Mouse (Mus musculus) lung, embryonic 15.5 days (tissue): ENCODE results near the gene Lbh. TPM values are rescaled to one million over a fixed set of nuclear protein-coding genes. Genes with fewer than 3 reads are reported as not detected.
A peak's percentile ranks its signal among the peaks of the same experiment; 100 is the strongest.

Experiments
- ATAC-seq: fragments of 200-750 bp; cut with Nextera tagmentation; 2 replicates; pipeline ENCODE4 v1.8.0; 2017; ENCODE audit warnings: moderate number of reproducible peaks, borderline replicate concordance; ENCODE audit not compliant: low FRiP score, low TSS enrichment; ENCODE audit errors: extremely low read depth
- H3K27ac ChIP-seq: fragments of 300-500 bp; sonication (generic); 2 replicates; pipeline ENCODE4 v1.5.1; 2015; ENCODE audit warnings: moderate library complexity, mild to moderate bottlenecking, inconsistent platforms
- H3K27me3 ChIP-seq: fragments of 300-500 bp; sonication (generic); 2 replicates; pipeline ENCODE4 v1.6.1; 2015; ENCODE audit warnings: inconsistent platforms
- H3K36me3 ChIP-seq: fragments of 300-500 bp; sonication (generic); 2 replicates; pipeline ENCODE4 v1.6.1; 2015; ENCODE audit warnings: inconsistent platforms
- H3K4me1 ChIP-seq: fragments of 300-500 bp; sonication (generic); 2 replicates; pipeline ENCODE4 v1.6.1; 2015; ENCODE audit warnings: inconsistent platforms
- H3K4me2 ChIP-seq: fragments of 300-500 bp; sonication (generic); 2 replicates; pipeline ENCODE4 v1.6.1; 2015; ENCODE audit warnings: inconsistent platforms, mild to moderate bottlenecking, moderate library complexity
- H3K4me3 ChIP-seq: fragments of 300-500 bp; sonication (generic); 2 replicates; pipeline ENCODE4 v1.5.1; 2015; ENCODE audit warnings: mild to moderate bottlenecking, inconsistent platforms
- H3K9ac ChIP-seq: fragments of 300-500 bp; sonication (generic); 2 replicates; pipeline ENCODE4 v1.6.1; 2015; ENCODE audit warnings: inconsistent platforms
- H3K9me3 ChIP-seq: fragments of 300-500 bp; sonication (generic); 2 replicates; pipeline ENCODE4 v1.6.1; 2016; ENCODE audit warnings: inconsistent platforms
- WGBS: fragments of 180-500 bp; shearing (Covaris S2); methylation state at CpG from one replicate; pipeline ENCODE4 v1.1.7; 2015; 5-methylcytosine and 5-hydroxymethylcytosine counted together
- polyA plus RNA-seq: library from polyadenylated mRNA; unstranded; fragments of >200 nt; fragmentation: Nextera tagmentation; extraction: Ambion mirVana; gene quantifications from 2 replicates; pipeline ENCODE4 v1.2.1, GENCODE M21; 2015

The Lbh gene
- polyA plus RNA-seq, 1 experiment from 2014 or later = 9.0 TPM

DNA sequence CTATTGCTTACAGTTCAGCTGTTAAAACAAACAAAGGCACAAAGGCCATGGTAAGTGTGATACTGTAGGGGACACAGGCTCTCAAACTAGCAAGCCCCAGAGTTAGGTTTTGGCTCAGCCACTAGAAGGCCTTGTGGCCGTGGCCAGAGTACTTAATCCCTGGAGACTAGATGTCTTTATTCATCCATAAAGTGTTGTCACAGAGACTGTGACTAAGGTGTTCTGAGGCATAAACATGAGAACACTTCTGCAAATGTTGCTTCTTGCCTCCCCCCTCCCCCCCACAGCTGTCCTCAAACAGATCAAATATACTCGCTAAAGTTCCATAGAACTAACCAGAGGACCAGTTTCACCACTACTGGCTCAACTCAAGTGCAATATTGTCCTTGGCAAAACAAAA lies 4.0 kb upstream of the Lbh start:
- WGBS = 59% methylated on average over 2 of the region's 2 CpGs
- no peak for ATAC-seq
- H3K4me3 ChIP-seq = no peak overlapping the region

DNA sequence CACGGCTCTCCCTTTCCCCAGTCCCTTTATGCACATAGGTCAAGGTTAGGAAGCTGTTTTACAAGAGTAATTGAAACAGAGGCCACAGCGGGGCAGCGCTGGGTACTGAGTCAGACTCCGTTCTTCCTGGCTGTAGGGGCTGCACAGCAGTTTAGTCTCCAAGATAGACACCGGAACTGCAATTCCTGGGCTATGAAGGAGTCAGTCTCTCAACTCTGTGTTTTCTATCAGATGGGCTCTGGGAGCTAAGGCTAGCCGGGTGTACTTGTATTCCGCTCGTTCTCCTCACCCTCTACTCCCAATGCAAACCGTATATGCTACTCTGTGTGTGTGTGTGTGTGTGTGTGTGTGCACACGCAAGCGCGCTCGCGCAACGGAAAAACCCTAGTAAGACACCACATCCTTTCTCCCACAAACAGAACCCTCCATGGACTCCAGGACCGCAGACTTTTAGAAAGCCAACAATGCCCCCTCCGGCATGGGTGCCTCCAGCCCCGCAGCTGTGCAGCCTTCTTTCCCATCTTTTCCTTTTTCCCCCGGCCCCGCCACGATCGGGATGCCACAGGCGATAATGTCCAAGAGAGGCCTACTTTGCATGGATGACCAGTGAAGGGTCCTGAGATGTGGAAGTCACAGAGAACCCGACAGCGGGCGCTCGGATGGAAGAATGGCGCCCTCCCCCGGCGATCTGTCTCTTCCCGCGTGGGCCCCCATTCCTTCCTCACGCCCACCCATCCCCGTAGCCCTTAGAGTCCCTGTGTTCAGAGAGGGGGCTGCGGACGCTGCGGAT lies 669 bp upstream of the Lbh start:
- peak overlapping the region; percentile 72 for H3K9ac ChIP-seq
- 1% methylated on average over 37 of the region's 37 CpGs for WGBS
- H3K4me3 ChIP-seq = peak overlapping the region; percentile 63
- no peaks in the 10 kb centered on the region for H3K27me3 ChIP-seq
- H3K4me1 ChIP-seq = peaks cover 24% of the 10 kb centered on the region
- H3K27ac ChIP-seq = peak overlapping the region; percentile 84
- peak overlapping the region; percentile 96 for H3K4me2 ChIP-seq
- ATAC-seq = peak; percentile 47; the same call in 1 of the 2 replicates
- no peaks in the 10 kb centered on the region for H3K9me3 ChIP-seq
- no peaks in the 10 kb centered on the region; the same call in 1 of the 2 replicates for H3K36me3 ChIP-seq

More for the DNA sequence above, 4.0 kb upstream of the Lbh start:
- H3K9me3 ChIP-seq = no peaks in the 10 kb centered on the region
- no peak overlapping the region for H3K9ac ChIP-seq
- no peak overlapping the region for H3K27ac ChIP-seq
- no peaks in the 10 kb centered on the region for H3K36me3 ChIP-seq
- H3K4me1 ChIP-seq = peaks cover 11% of the 10 kb centered on the region; the same call in 1 of the 2 replicates
- H3K27me3 ChIP-seq = no peaks in the 10 kb centered on the region
- H3K4me2 ChIP-seq = no peak overlapping the region

DNA sequence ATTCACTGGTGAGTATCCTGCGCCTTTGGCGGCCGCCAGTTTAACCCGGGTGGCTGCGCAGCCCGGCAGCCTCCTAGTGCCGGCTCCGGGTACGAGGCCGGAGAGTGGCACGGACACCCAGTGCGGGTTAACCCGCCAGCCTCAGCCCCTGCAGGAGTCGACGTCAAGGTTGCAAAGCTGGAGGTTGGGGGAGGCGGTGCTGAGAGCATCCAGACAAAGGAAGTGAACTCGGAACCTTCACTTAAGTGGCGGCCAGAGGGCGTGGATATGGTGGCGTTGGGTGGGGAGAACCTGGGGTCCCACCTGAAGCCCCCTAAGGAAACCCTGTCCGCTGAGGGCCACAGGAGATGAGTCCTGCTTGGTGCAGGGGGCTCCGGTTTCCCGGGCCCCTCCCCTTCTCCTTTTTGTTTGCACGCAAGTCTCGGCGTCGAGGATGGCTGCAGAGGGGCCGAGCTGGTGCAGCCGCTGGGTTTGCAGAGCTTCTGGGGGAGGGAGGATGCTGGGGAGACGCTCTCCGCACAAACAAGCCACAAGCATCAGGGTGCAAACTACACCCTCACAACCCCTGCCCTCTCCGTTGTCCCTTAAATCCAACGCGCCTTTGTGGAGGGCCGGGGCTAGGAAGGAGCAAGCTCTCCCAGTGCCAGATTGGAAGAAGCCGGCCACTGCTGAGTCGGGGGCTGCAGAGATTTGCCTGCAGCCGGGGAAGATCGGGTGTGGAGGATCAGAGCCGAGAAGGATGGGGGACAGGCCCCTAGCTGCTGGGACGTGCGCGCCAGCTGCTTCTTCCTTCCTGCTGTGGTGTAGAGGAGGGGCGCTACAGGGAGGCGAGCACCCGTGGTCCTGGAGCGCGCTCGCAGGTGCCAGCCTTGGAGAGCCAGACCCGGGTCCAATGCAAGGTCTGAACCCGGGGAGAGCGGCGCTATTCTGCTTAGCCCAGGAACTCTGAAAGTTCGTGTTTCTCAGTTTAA lies 751 bp downstream of the Lbh start:
- Histone ChIP-seq H3K4me3 (peak overlapping the region; percentile 63), H3K36me3 (peaks cover 4% of the 10 kb centered on the region; the same call in 1 of the 2 replicates), H3K4me2 (peak overlapping the region; percentile 96), H3K9me3 (no peaks in the 10 kb centered on the region), H3K27me3 (no peaks in the 10 kb centered on the region), H3K4me1 (peaks cover 27% of the 10 kb centered on the region), H3K27ac (peak overlapping the region; percentile 84), H3K9ac (peak overlapping the region; percentile 72)
- peak; percentile 32; the same call in 1 of the 2 replicates for ATAC-seq
- under 1% methylated on average over 54 of the region's 54 CpGs for WGBS

DNA sequence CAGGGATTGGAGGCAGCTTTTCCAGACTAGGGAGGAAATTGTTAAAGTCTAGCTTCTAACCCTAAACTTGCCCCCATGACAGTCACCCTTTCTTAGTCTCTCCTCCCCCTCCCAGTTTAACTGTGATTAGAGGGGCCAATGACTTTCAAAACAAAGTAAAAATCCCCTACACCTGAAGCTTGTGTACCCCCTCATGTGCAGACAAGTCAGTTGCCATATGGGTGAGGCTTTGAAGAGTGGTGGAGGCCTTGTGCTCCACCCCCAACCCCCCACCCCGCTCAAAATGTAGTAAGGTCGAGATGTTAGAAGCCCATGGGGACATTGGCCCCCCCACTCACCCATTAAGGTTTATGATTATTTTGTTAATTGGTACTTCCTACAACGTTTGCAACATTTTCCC lies 1.5 kb downstream of the Lbh start:
- no peaks in the 10 kb centered on the region for H3K27me3 ChIP-seq
- no peaks in the 10 kb centered on the region for H3K9me3 ChIP-seq
- peak overlapping the region; percentile 84; the same call in 1 of the 2 replicates for H3K27ac ChIP-seq
- no peak for ATAC-seq
- peak overlapping the region; percentile 96 for H3K4me2 ChIP-seq
- WGBS = 15% methylated on average over 3 of the region's 3 CpGs
- H3K9ac ChIP-seq = peak overlapping the region; percentile 72
- peak overlapping the region; percentile 63 for H3K4me3 ChIP-seq
- H3K4me1 ChIP-seq = peaks cover 33% of the 10 kb centered on the region
- H3K36me3 ChIP-seq = peaks cover 4% of the 10 kb centered on the region; the same call in 1 of the 2 replicates

DNA sequence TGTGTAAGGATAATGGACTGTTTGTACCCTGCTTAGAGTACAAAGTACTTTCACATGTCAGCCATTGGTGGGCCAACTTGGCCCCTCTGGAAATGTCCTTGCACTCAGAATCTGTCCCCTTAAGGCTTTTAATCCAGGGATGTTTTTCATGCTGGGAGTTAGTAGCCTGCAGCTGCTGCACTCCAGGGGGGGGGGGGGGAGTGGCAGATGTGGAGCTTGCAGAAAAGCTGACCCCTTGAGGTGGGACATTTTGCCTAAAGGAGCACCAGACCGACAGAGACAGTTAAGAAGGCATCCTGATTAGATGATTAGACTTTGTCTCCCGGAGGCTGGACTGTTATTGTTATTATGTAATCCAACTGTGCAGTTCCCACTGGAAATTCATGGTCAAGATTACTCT lies 2.3 kb downstream of the Lbh start:
- H3K9me3 ChIP-seq = no peaks in the 10 kb centered on the region

DNA sequence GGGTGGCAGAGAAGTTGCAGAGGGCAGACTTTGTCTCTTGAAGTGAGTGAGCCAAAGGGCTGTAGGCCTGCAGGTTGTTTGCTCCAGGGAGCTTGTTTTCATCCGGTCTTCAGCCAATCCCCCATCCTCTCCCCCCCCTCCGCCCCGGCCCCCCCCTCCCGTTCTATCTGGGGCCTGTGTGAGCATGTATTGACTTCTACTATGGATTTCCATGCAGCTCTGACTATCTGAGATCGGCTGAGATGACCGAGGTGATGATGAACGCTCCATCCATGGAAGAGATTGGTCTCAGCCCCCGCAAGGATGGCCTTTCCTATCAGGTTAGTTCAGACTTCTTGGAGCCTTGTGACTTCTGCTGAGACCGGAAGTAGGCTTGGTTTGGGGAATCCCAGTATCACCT lies 2.9 kb downstream of the Lbh start:
- no peaks in the 10 kb centered on the region for H3K9me3 ChIP-seq
- no peak overlapping the region for H3K27ac ChIP-seq
- 0 out of 2 replicates have a peak overlapping the region, but pooled peaks have one; percentile 0 for H3K9ac ChIP-seq
- 50% methylated on average over 7 of the region's 9 CpGs for WGBS
- peak overlapping the region; percentile 96 for H3K4me2 ChIP-seq
- H3K4me1 ChIP-seq = peaks cover 44% of the 10 kb centered on the region
- no peak for ATAC-seq
- no peaks in the 10 kb centered on the region for H3K27me3 ChIP-seq
- peak overlapping the region; percentile 63 for H3K4me3 ChIP-seq
- peaks cover 11% of the 10 kb centered on the region for H3K36me3 ChIP-seq

More for the DNA sequence above, 2.3 kb downstream of the Lbh start:
- 0 out of 2 replicates have a peak overlapping the region, but pooled peaks have one; percentile 0 for H3K9ac ChIP-seq
- H3K4me3 ChIP-seq = peak overlapping the region; percentile 63
- WGBS = 13% methylated on average over 2 of the region's 2 CpGs
- no peak overlapping the region for H3K27ac ChIP-seq
- peaks cover 8% of the 10 kb centered on the region for H3K36me3 ChIP-seq
- ATAC-seq = no peak
- no peaks in the 10 kb centered on the region for H3K27me3 ChIP-seq
- H3K4me2 ChIP-seq = peak overlapping the region; percentile 96
- H3K4me1 ChIP-seq = peaks cover 39% of the 10 kb centered on the region

DNA sequence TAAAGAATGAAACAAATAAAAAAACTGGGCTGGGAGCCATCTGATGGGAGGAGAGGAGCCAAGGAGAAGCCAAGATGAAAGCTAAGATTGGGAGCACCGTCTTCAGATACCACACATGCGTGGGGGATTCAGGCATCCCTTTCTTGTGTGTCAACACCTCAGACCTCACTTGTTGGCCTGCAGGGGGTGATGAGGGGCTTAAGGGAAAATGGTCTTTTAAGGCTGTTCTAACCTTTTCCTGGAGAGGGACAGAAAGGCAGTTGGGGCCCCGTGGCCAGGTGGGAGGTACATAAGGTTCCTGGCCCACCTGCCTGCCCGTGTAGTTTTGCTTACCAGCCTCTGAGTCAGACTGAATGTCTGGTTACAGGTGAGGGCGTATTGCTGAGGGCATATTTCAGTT lies 4.1 kb downstream of the Lbh start:
- Histone ChIP-seq H3K36me3 (peaks cover 21% of the 10 kb centered on the region), H3K27ac (no peak overlapping the region)
- WGBS = 52% methylated on average over 5 of the region's 5 CpGs

DNA sequence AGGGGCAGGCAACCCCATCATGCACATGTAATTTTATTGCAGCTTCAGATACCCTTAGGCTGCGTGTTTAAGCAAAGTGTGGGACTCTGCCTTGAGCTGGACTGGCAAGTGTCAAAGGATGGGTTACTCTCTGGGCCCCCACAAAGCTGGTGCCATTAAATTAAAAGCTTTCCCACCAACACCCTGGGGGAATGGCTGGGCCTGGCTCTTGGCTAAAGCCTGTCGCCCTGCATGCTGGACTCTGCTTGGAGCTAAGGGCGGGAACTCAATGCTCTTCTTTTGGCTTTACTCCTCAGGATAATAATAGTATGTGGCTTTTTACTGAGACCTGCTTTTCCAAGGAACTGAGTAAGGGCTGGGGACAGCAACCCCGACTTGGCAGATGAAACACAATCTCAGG lies 5.2 kb downstream of the Lbh start:
- H3K4me3 ChIP-seq = peak overlapping the region; percentile 13; the same call in 1 of the 2 replicates
- 80% methylated on average over 4 of the region's 4 CpGs for WGBS
- H3K27ac ChIP-seq = no peak overlapping the region
- peaks cover 42% of the 10 kb centered on the region for H3K4me1 ChIP-seq
- H3K4me2 ChIP-seq = peak overlapping the region; percentile 96
- H3K36me3 ChIP-seq = peaks cover 24% of the 10 kb centered on the region
- no peak overlapping the region for H3K9ac ChIP-seq
- H3K9me3 ChIP-seq = no peaks in the 10 kb centered on the region
- no peak for ATAC-seq
- H3K27me3 ChIP-seq = no peaks in the 10 kb centered on the region

More for the DNA sequence above, 4.1 kb downstream of the Lbh start:
- Histone ChIP-seq H3K9ac (no peak overlapping the region), H3K9me3 (no peaks in the 10 kb centered on the region), H3K27me3 (no peaks in the 10 kb centered on the region), H3K4me1 (peaks cover 44% of the 10 kb centered on the region), H3K4me3 (peak overlapping the region; percentile 13), H3K4me2 (peak overlapping the region; percentile 96)
- no peak for ATAC-seq

DNA sequence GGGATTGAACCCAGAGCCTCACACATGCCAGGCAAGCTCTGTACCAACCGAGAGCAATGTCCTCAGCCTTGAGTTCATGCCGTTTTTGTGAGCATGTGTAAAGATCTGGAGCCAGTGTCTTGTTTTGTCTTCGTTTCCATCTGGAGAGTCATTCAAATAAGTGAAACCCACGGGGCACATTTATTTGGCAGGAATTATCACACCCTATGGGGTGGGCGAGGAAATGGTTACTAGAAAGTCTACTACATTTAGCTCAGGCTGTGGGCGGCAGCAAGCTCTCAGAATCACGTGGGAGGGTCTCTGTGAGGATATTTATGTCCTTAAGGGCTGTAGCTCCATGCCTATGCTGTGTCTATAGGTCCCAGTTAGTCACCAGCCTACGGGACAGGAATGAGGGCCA lies 6.2 kb downstream of the Lbh start:
- H3K36me3 ChIP-seq = peaks cover 26% of the 10 kb centered on the region
- H3K4me1 ChIP-seq = peaks cover 45% of the 10 kb centered on the region
- no peak overlapping the region for H3K27ac ChIP-seq
- no peaks in the 10 kb centered on the region for H3K9me3 ChIP-seq
- 71% methylated on average over 8 of the region's 8 CpGs for WGBS
- H3K27me3 ChIP-seq = no peaks in the 10 kb centered on the region
- H3K4me2 ChIP-seq = no peak overlapping the region
- H3K4me3 ChIP-seq = no peak overlapping the region
- H3K9ac ChIP-seq = no peak overlapping the region
- ATAC-seq = no peak

DNA sequence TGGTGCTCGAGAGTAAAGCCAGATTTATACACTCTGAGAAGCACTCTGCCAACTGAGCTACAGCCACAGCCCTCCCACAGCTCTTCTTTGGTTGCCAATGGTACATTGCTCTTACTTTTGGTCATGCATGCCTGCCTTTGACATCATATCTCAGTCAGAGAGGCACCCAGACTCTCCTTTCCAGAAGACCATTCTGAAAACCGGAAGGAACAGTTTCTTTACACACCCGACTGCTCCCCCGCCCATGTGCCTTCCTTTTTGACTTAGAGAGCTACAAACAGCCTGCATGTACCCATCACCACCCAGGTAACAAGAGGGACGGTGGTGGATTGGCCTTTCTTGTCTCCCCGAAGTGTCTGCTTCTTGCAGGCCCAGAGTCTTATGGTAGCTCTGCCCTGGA lies 7.0 kb downstream of the Lbh start:
- H3K4me1 ChIP-seq = peaks cover 45% of the 10 kb centered on the region
- H3K27ac ChIP-seq = no peak overlapping the region

DNA sequence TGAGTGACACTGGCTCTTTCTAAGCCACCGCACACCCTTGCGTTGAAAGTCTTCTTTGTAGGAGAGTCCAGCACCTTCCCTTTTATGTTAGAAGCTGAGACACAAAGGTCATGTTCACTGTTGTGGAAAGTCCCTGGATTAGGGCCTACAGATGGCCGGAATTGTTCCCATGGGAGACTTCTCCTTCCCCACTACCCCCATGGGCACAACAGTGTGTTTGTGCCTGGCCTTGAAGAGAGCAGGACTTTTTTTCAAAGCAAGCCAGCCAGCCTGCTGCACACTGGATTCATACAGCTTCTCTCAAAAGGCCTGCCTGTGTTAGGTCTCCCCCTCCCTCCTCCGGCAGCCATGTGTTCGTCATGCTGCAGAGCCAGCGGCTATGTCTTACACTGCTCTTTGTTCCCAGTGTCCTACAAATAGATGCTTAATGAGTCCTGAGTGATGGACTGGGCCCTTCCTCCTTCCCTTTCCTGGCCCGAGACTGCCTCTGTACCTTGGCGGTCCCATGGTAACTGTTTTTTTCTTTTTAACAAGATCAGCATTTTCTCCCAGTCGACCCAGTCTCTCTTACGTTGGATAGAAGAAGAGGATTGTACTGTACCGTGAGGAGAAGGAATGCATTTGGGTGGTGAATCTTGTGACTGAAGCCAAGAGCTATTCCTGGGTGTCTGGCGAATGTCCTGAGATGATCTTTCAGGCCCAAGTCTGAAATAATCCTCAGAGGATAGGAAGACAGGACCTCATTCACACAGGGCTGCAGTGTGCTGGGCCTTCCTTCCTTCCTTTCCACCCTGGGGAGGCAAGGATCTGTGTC lies 7.9 kb downstream of the Lbh start:
- 58% methylated on average over 12 of the region's 12 CpGs for WGBS
- no peak overlapping the region for H3K4me3 ChIP-seq

More for the DNA sequence above, 7.0 kb downstream of the Lbh start:
- 87% methylated on average over 6 of the region's 6 CpGs for WGBS
- no peak overlapping the region for H3K4me3 ChIP-seq
- no peak overlapping the region for H3K4me2 ChIP-seq
- no peaks in the 10 kb centered on the region for H3K9me3 ChIP-seq
- no peak overlapping the region for H3K9ac ChIP-seq
- no peaks in the 10 kb centered on the region for H3K27me3 ChIP-seq
- peaks cover 27% of the 10 kb centered on the region for H3K36me3 ChIP-seq
- ATAC-seq = no peak

More for the DNA sequence above, 7.9 kb downstream of the Lbh start:
- Histone ChIP-seq H3K4me2 (no peak overlapping the region), H3K27ac (0 out of 2 replicates have a peak overlapping the region, but pooled peaks have one; percentile 13), H3K9me3 (no peaks in the 10 kb centered on the region), H3K9ac (no peak overlapping the region), H3K36me3 (peaks cover 32% of the 10 kb centered on the region), H3K4me1 (peaks cover 42% of the 10 kb centered on the region), H3K27me3 (no peaks in the 10 kb centered on the region)
- 0 out of 2 replicates have a peak, but pooled peaks have one; percentile 32 for ATAC-seq
